Mouse (Mus musculus) midbrain, embryonic 14.5 days (tissue): ENCODE measurements at regions not wholly inside any gene's neighbourhood (a gene's known extent, or its start where the extent isn't known, plus 50 kb on each side); places are given as distances from the start of the nearest gene placed in this dataset.

ENCODE experiments used
- ATAC-seq: fragments of 200-750 bp; cut with Nextera tagmentation; 2 replicates; pipeline ENCODE4 v1.8.0; 2017; ENCODE audit warnings: moderate number of reproducible peaks, moderate library complexity; ENCODE audit not compliant: low FRiP score, low TSS enrichment
- DNase-seq: peaks from one replicate; pipeline ENCODE4 v3.0.0-alpha.2; 2015
- H3K27ac ChIP-seq: fragments of 300-500 bp; sonication (generic); replicated peaks from 2 replicates; pipeline ENCODE4 v1.5.1; 2014; ENCODE audit warnings: mild to moderate bottlenecking, low read depth, low read length, moderate library complexity
- H3K27me3 ChIP-seq: fragments of 300-500 bp; sonication (generic); 2 replicates; pipeline ENCODE4 v1.6.1; 2014; ENCODE audit warnings: low read length, control low read depth, mixed read lengths; ENCODE audit not compliant: control insufficient read depth, insufficient read depth
- H3K36me3 ChIP-seq: fragments of 300-500 bp; sonication (generic); 2 replicates; pipeline ENCODE4 v1.6.1; 2014; ENCODE audit warnings: low read length, control low read depth; ENCODE audit not compliant: control insufficient read depth, insufficient read depth
- H3K4me1 ChIP-seq: fragments of 300-500 bp; sonication (generic); 2 replicates; pipeline ENCODE4 v1.6.1; 2014; ENCODE audit warnings: mild to moderate bottlenecking, antibody characterized with exemption, low read length, control low read depth; ENCODE audit not compliant: control insufficient read depth, insufficient read depth
- H3K4me2 ChIP-seq: fragments of 300-500 bp; sonication (generic); 2 replicates; pipeline ENCODE4 v1.6.1; 2014; ENCODE audit warnings: mild to moderate bottlenecking, low read length, moderate library complexity
- H3K4me3 ChIP-seq: fragments of 300-500 bp; sonication (generic); replicated peaks from 2 replicates; pipeline ENCODE4 v1.5.1; 2014; ENCODE audit warnings: low read depth, low read length
- H3K9ac ChIP-seq: fragments of 300-500 bp; sonication (generic); replicated peaks from 2 replicates; pipeline ENCODE4 v1.6.1; 2014; ENCODE audit warnings: mild to moderate bottlenecking, low read length, moderate library complexity
- H3K9me3 ChIP-seq: fragments of 300-500 bp; sonication (generic); 2 replicates; pipeline ENCODE4 v1.6.1; 2016; ENCODE audit warnings: low read length, control low read depth, mixed read lengths; ENCODE audit not compliant: control insufficient read depth
- WGBS: fragments of 180-500 bp; shearing (Covaris S2); extraction: QIAGEN DNeasy Blood & Tissue Kit; methylation state at CpG from one replicate; pipeline ENCODE4 v1.1.7; 2014; 5-methylcytosine and 5-hydroxymethylcytosine counted together

DNA sequence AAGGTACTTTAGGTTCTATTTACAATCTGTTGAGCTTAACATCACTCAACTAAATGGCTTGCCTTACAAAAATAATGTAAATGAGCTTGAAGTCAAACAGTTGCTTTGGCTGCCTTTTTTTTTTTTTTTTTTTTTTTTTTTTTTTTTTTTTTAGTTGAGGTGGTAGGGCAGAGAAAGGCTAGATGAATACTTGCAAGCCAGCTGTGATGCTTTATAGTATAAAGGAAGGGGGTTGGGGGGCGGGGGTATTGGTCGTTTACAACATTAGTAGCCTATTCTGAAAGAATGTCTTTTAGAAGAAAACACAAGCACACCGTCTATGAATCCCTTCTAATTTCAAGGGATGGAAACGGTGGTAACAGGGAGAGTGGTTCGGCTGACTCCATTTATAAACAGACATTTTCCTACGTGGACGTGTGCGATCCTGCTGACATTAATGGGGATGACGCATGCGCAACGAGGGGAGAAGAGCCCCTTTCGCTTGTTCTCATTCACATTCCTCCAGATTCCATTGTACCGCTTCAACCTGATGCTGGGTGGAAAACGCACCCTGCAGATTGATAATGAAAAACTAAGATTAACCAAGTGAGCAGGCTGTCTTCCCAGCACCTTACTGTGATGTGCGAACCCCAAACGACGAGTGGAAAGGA lies 2779.2 kb upstream of the Gm7489 start:
- Histone ChIP-seq H3K27me3 (no peaks in the 10 kb centered on the region), H3K9ac (no peak overlapping the region), H3K4me3 (no peak overlapping the region), H3K4me2 (no peak overlapping the region), H3K4me1 (0 out of 2 replicates have a peak, but pooled peaks cover 5% of the 10 kb centered on the region), H3K27ac (no peak overlapping the region), H3K36me3 (no peaks in the 10 kb centered on the region), H3K9me3 (no peaks in the 10 kb centered on the region)
- WGBS = 56% methylated on average over 17 of the region's 17 CpGs
- DNase-seq (peak; percentile 59), ATAC-seq (no peak)

GRCm38 (mm10) chr15:51110186-51110585 lies 2774.5 kb upstream of the Gm7489 start:
- no peak overlapping the region for H3K9ac ChIP-seq
- no peak overlapping the region for H3K4me2 ChIP-seq
- H3K36me3 ChIP-seq = no peaks in the 10 kb centered on the region
- no peaks in the 10 kb centered on the region for H3K9me3 ChIP-seq
- DNase-seq (no peak), ATAC-seq (no peak)
- 80% methylated on average over 3 of the region's 3 CpGs for WGBS
- no peaks in the 10 kb centered on the region for H3K27me3 ChIP-seq
- no peaks in the 10 kb centered on the region for H3K4me1 ChIP-seq
- H3K4me3 ChIP-seq = no peak overlapping the region
- no peak overlapping the region for H3K27ac ChIP-seq

DNA sequence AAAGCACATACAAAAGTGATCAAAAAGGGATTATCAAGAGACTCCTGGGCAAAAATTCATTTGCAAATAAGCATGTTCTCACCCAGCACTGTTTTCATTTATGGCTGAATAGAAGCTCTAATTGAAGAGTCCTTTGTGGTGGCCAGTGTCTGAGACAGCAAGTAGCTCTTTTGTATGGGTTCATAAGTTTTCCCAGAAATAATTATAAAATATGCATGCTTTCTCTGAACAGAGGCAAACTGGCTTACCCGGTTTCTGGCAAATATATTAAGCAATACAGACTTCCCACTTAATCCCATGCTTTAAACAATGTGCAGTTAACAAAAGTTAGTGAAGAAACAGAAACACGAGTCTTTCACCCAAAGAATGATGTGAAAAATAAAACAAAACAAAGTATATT lies 2758.8 kb upstream of the Gm7489 start:
- H3K27me3 ChIP-seq = no peaks in the 10 kb centered on the region
- no peak overlapping the region for H3K4me3 ChIP-seq
- H3K36me3 ChIP-seq = no peaks in the 10 kb centered on the region
- no peak for DNase-seq
- no peak overlapping the region for H3K9ac ChIP-seq
- H3K4me2 ChIP-seq = no peak overlapping the region
- ATAC-seq = no peak
- no peaks in the 10 kb centered on the region for H3K4me1 ChIP-seq
- WGBS = 58% methylated on average over 2 of the region's 2 CpGs
- H3K9me3 ChIP-seq = no peaks in the 10 kb centered on the region
- no peak overlapping the region for H3K27ac ChIP-seq

DNA sequence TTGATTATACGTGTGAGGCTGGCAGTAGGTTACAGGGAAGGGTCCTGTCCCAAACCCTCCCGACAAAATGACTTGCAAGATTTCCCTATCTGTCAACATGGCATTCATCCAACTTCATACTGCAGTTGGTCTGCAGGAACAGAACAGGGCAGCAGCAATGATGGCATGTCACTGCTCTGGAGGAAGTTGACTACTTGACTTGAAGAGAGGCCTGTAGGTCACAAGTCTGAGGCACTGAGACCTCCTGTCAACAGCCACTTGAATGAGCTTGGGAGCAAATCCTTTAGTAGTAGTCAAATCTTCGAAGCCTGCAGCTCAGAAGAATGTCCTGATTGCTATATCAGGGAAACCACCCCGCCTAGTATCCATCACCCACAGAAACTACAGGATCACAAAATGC lies 2753.7 kb upstream of the Gm7489 start:
- Histone ChIP-seq H3K4me2 (no peak overlapping the region), H3K27me3 (no peaks in the 10 kb centered on the region), H3K9ac (no peak overlapping the region), H3K9me3 (no peaks in the 10 kb centered on the region), H3K27ac (no peak overlapping the region), H3K4me3 (no peak overlapping the region), H3K36me3 (no peaks in the 10 kb centered on the region), H3K4me1 (no peaks in the 10 kb centered on the region)
- no peak for ATAC-seq
- DNase-seq = no peak
- 86% methylated on average over 4 of the region's 4 CpGs for WGBS

DNA sequence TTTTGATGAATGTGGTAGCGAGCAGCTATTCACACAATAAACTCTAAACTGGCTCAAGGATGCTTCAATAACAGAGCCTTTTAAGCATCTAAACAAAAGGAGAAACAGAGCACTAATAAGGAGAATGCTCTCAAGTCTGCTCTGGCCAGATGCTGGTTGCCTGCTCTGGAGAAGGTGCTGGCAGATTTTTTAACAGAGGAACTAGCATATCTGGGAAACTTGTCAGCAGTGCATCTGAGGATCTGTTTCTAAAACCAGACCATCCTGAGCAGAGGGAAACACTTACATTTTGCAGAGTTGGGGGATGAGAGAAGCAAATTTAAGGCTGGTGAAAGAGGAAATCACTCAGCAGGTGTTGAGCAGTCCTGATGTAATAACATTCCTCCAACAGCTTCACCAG lies 2748.6 kb upstream of the Gm7489 start:
- H3K4me1 ChIP-seq = no peaks in the 10 kb centered on the region
- no peaks in the 10 kb centered on the region for H3K36me3 ChIP-seq
- no peak overlapping the region for H3K27ac ChIP-seq
- H3K4me3 ChIP-seq = no peak overlapping the region
- WGBS = 73% methylated on average over 1 of the region's 1 CpGs
- H3K9ac ChIP-seq = no peak overlapping the region
- H3K4me2 ChIP-seq = no peak overlapping the region
- DNase-seq (no peak), ATAC-seq (no peak)
- no peaks in the 10 kb centered on the region for H3K9me3 ChIP-seq
- no peaks in the 10 kb centered on the region for H3K27me3 ChIP-seq

GRCm38 (mm10) chr15:51139507-51139906 lies 2745.2 kb upstream of the Gm7489 start:
- Histone ChIP-seq H3K4me3 (no peak overlapping the region), H3K4me1 (no peaks in the 10 kb centered on the region), H3K4me2 (no peak overlapping the region), H3K27ac (no peak overlapping the region), H3K36me3 (no peaks in the 10 kb centered on the region), H3K27me3 (no peaks in the 10 kb centered on the region), H3K9me3 (no peaks in the 10 kb centered on the region), H3K9ac (no peak overlapping the region)
- ATAC-seq (no peak), DNase-seq (peak; percentile 2)
- WGBS = 80% methylated on average over 4 of the region's 4 CpGs

DNA sequence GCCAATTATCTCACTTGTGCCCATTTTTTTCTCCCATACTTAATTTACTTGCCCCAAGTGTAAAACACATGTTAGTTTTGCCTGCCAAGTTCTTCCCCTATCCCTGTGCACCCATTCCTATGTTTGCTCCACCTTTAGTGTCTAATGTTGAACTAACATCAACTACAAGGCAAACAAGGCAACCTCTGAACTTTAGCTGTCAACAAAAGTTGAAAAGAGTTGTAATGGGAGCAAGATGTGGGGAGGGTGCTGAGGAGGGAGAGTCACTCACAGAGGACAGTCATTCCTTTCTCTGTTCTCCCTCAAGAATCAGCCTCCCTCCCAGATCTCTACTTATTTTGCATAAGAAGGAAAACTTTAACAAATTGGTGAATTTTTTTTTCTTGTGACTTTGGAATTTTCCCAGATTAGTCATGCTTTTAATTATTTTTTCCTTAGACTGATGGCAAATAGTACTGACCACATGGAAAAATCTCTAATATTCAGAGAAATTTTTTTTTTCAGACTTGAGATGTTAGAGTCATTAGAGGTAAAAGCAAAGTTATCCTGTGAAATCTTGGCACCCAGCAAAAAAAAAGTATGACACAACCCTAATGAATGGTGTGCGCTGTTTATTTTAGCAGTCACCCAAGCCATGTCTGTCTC lies 2710.6 kb upstream of the Gm7489 start:
- no peak for ATAC-seq
- Histone ChIP-seq H3K27ac (no peak overlapping the region), H3K27me3 (no peaks in the 10 kb centered on the region), H3K9me3 (no peaks in the 10 kb centered on the region), H3K4me2 (no peak overlapping the region), H3K4me1 (no peaks in the 10 kb centered on the region), H3K36me3 (no peaks in the 10 kb centered on the region), H3K9ac (no peak overlapping the region), H3K4me3 (no peak overlapping the region)
- 90% methylated on average over 1 of the region's 1 CpGs for WGBS
- no peak for DNase-seq

DNA sequence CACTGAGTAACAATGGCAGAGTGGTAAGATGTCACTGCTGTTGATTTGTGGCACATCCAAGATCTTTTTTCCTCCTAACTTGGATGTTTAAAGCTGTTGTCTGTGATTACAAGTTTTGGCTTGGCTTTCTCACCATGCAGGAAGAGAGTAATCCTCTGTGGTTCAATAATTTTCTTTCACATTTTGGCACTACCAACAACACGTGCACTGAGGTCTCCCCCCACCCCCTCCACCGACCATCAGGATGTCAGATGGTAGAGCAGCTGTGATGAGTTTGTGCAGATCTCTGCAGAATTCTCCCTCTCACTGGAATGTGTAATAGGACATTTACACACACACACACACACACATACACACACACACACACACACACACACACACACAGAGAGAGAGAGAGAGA lies 2708.2 kb upstream of the Gm7489 start:
- no peak for ATAC-seq
- 75% methylated on average over 2 of the region's 2 CpGs for WGBS
- H3K4me2 ChIP-seq = no peak overlapping the region
- H3K9me3 ChIP-seq = no peaks in the 10 kb centered on the region
- H3K9ac ChIP-seq = no peak overlapping the region
- no peaks in the 10 kb centered on the region for H3K4me1 ChIP-seq
- H3K4me3 ChIP-seq = no peak overlapping the region
- no peak overlapping the region for H3K27ac ChIP-seq
- no peak for DNase-seq
- no peaks in the 10 kb centered on the region for H3K36me3 ChIP-seq
- no peaks in the 10 kb centered on the region for H3K27me3 ChIP-seq

- no peak for DNase-seq
- no peaks in the 10 kb centered on the region for H3K9me3 ChIP-seq
- 82% methylated on average over 3 of the region's 3 CpGs for WGBS
- ATAC-seq = no peak
- no peaks in the 10 kb centered on the region for H3K4me1 ChIP-seq
- no peak overlapping the region for H3K9ac ChIP-seq
- H3K4me2 ChIP-seq = no peak overlapping the region
- no peaks in the 10 kb centered on the region for H3K27me3 ChIP-seq
- no peak overlapping the region for H3K4me3 ChIP-seq
- H3K36me3 ChIP-seq = no peaks in the 10 kb centered on the region
- no peak overlapping the region for H3K27ac ChIP-seq
These were observed 2695.6 kb upstream of the Gm7489 start for GRCm38 (mm10) chr15:51189134-51189533.
